In genomic region chr2:25264286-25264660, GRCm38 (mm10) we compare ENCODE assay signal across 8 mouse cellular contexts. TPM values are rescaled to one million over a fixed set of nuclear protein-coding genes. Genes with fewer than 3 reads are reported as not detected.
A peak's percentile ranks its signal among the peaks of the same experiment; 100 is the strongest.
DNase-seq lines count a peak whose midpoint lies in the region; ATAC-seq and TF ChIP-seq lines count a peak whose summit lies in the region.

No protein-coding gene starts in this region.

- H3K4me1 ChIP-seq in kidney, postnatal 0 days (replicated peaks; ENCODE audit: insufficient read depth, low read length), result peaks cover 32% of the 10 kb centered on the region
- H3K4me1 ChIP-seq in embryonic facial prominence, embryonic 14.5 days (ENCODE audit: control insufficient read depth, insufficient read depth, low read length), result peaks cover 21% of the 10 kb centered on the region
- peaks cover 41% of the 10 kb centered on the region for H3K4me1 ChIP-seq in limb, embryonic 10.5 days
- H3K4me1 ChIP-seq in neural tube, embryonic 15.5 days, result peaks cover 61% of the 10 kb centered on the region

- no peak for ATAC-seq in kidney, postnatal 0 days (replicated peaks; ENCODE audit: low FRiP score, low read depth)
- ATAC-seq in embryonic facial prominence, embryonic 14.5 days (ENCODE audit: low read depth), result no peak
- no peak for ATAC-seq in neural tube, embryonic 15.5 days (ENCODE audit: low FRiP score)

- H3K27ac ChIP-seq in kidney, postnatal 0 days, result 0 out of 2 replicates have a peak overlapping the region, but pooled peaks have one; percentile 43
- H3K27ac ChIP-seq in embryonic facial prominence, embryonic 14.5 days (replicated peaks; ENCODE audit: low read depth, low read length), result no peak overlapping the region
- H3K27ac ChIP-seq in limb, embryonic 10.5 days, result no peak overlapping the region
- no peak overlapping the region for H3K27ac ChIP-seq in neural tube, embryonic 15.5 days (replicated peaks)

- peaks cover 7% of the 10 kb centered on the region; the same call in 1 of the 2 replicates for H3K36me3 ChIP-seq in kidney, postnatal 0 days (ENCODE audit: insufficient read depth, low read length)
- peaks cover 9% of the 10 kb centered on the region; the same call in 1 of the 2 replicates for H3K36me3 ChIP-seq in embryonic facial prominence, embryonic 14.5 days (ENCODE audit: control insufficient read depth, insufficient read depth, low read length)
- peaks cover 14% of the 10 kb centered on the region for H3K36me3 ChIP-seq in limb, embryonic 10.5 days
- H3K36me3 ChIP-seq in neural tube, embryonic 15.5 days, result peaks cover 10% of the 10 kb centered on the region

- 78% methylated on average over 5 of the region's 5 CpGs for WGBS in kidney, postnatal 0 days
- 68% methylated on average over 5 of the region's 5 CpGs for WGBS in embryonic facial prominence, embryonic 14.5 days
- WGBS in limb, embryonic 10.5 days, result 69% methylated on average over 5 of the region's 5 CpGs
- WGBS in neural tube, embryonic 15.5 days, result 73% methylated on average over 5 of the region's 5 CpGs

- TF ChIP-seq CTCF in kidney, postnatal 0 days (IDR thresholded peaks at IDR 0.05; ENCODE audit: low read depth), result no peak

- H3K9ac ChIP-seq in kidney, postnatal 0 days (ENCODE audit: low read depth, low read length), result peak overlapping the region; percentile 75
- H3K9ac ChIP-seq in embryonic facial prominence, embryonic 14.5 days (ENCODE audit: low read depth, low read length), result 0 out of 2 replicates have a peak overlapping the region, but pooled peaks have one; percentile 2
- peak overlapping the region; percentile 78; the same call in 1 of the 2 replicates for H3K9ac ChIP-seq in neural tube, embryonic 15.5 days (replicated peaks)

- H3K4me3 ChIP-seq in kidney, postnatal 0 days (replicated peaks; ENCODE audit: low read depth, low read length), result peak overlapping the region; percentile 62; the same call in 1 of the 2 replicates
- H3K4me3 ChIP-seq in embryonic facial prominence, embryonic 14.5 days (ENCODE audit: low read depth, low read length), result no peak overlapping the region
- H3K4me3 ChIP-seq in limb, embryonic 10.5 days, result peak overlapping the region; percentile 85
- H3K4me3 ChIP-seq in neural tube, embryonic 15.5 days (replicated peaks), result peak overlapping the region; percentile 85

- no peaks in the 10 kb centered on the region for H3K27me3 ChIP-seq in kidney, postnatal 0 days (ENCODE audit: insufficient read depth, low read length)
- H3K27me3 ChIP-seq in embryonic facial prominence, embryonic 14.5 days (replicated peaks; ENCODE audit: control insufficient read depth, insufficient read depth, low read length), result peaks cover 16% of the 10 kb centered on the region
- H3K27me3 ChIP-seq in limb, embryonic 10.5 days (ENCODE audit: low read depth, poor library complexity, severe bottlenecking), result peaks cover 29% of the 10 kb centered on the region
- no peaks in the 10 kb centered on the region for H3K27me3 ChIP-seq in neural tube, embryonic 15.5 days (replicated peaks)

- no peak for DNase-seq in kidney, postnatal 0 days (ENCODE audit: low spot score)
- no peak for DNase-seq in kidney, postnatal 4 days
- DNase-seq in embryonic facial prominence, embryonic 14.5 days (ENCODE audit: low spot score), result no peak
- no peak for DNase-seq in limb, embryonic 10.5 days (ENCODE audit: low spot score)
- no peak for DNase-seq in thymus, postnatal 0 days (ENCODE audit: low spot score)
- no peak for DNase-seq in testis, postnatal 10 days (ENCODE audit: low spot score)
- DNase-seq in lung, postnatal 4 days, result no peak

- no peaks in the 10 kb centered on the region for H3K9me3 ChIP-seq in kidney, postnatal 0 days (replicated peaks; ENCODE audit: low read length)
- H3K9me3 ChIP-seq in embryonic facial prominence, embryonic 14.5 days (ENCODE audit: control insufficient read depth, low read length), result no peaks in the 10 kb centered on the region
- no peaks in the 10 kb centered on the region for H3K9me3 ChIP-seq in limb, embryonic 10.5 days (replicated peaks)
- H3K9me3 ChIP-seq in neural tube, embryonic 15.5 days (replicated peaks), result no peaks in the 10 kb centered on the region

- peak overlapping the region; percentile 99 for H3K4me2 ChIP-seq in kidney, postnatal 0 days (ENCODE audit: low read length)
- peak overlapping the region; percentile 98; the same call in 1 of the 2 replicates for H3K4me2 ChIP-seq in embryonic facial prominence, embryonic 14.5 days (ENCODE audit: low read depth, low read length)
- peak overlapping the region; percentile 100 for H3K4me2 ChIP-seq in neural tube, embryonic 15.5 days

RNA-seq across cellular contexts. Expression of gene Tprn, which starts 1.9 kb away (rescaled TPM):
- 17.1 and 18.0 TPM in 2 replicates for polyA plus RNA-seq in kidney, postnatal 0 days (2015; fragmentation: Nextera tagmentation; extraction: Ambion mirVana)
- 4.6 and 5.1 TPM in 2 replicates for polyA plus RNA-seq in embryonic facial prominence, embryonic 14.5 days (2014; fragmentation: Nextera tagmentation; extraction: Ambion mirVana)
- polyA plus RNA-seq in limb, embryonic 10.5 days (2016; fragmentation: Nextera tagmentation; extraction: Ambion mirVana), result 8.7 and 9.7 TPM in 2 replicates
- 14.8 and 16.3 TPM in 2 replicates for polyA plus RNA-seq in neural tube, embryonic 15.5 days (2015; fragmentation: Nextera tagmentation; extraction: Ambion mirVana)
- 10.2 and 12.6 TPM in 2 replicates for polyA plus RNA-seq in thymus, postnatal 0 days (2015; fragmentation: Nextera tagmentation; extraction: Ambion mirVana)

RNA-seq across cellular contexts. Expression of gene Ssna1, which starts 8.0 kb away (rescaled TPM):
- polyA plus RNA-seq in kidney, postnatal 0 days (2015; fragmentation: Nextera tagmentation; extraction: Ambion mirVana), result 172 TPM in 2 replicates
- polyA plus RNA-seq in embryonic facial prominence, embryonic 14.5 days (2014; fragmentation: Nextera tagmentation; extraction: Ambion mirVana), result 227 and 240 TPM in 2 replicates
- 235 and 243 TPM in 2 replicates for polyA plus RNA-seq in limb, embryonic 10.5 days (2016; fragmentation: Nextera tagmentation; extraction: Ambion mirVana)
- 177 and 183 TPM in 2 replicates for polyA plus RNA-seq in neural tube, embryonic 15.5 days (2015; fragmentation: Nextera tagmentation; extraction: Ambion mirVana)
- 322 and 323 TPM in 2 replicates for polyA plus RNA-seq in thymus, postnatal 0 days (2015; fragmentation: Nextera tagmentation; extraction: Ambion mirVana)

RNA-seq across cellular contexts. Expression of gene Anapc2, which starts 8.0 kb away (rescaled TPM):
- 79.4 and 84.0 TPM in 2 replicates for polyA plus RNA-seq in kidney, postnatal 0 days (2015; fragmentation: Nextera tagmentation; extraction: Ambion mirVana)
- polyA plus RNA-seq in embryonic facial prominence, embryonic 14.5 days (2014; fragmentation: Nextera tagmentation; extraction: Ambion mirVana), result 104 and 113 TPM in 2 replicates
- polyA plus RNA-seq in limb, embryonic 10.5 days (2016; fragmentation: Nextera tagmentation; extraction: Ambion mirVana), result 138 and 153 TPM in 2 replicates
- 125 and 129 TPM in 2 replicates for polyA plus RNA-seq in neural tube, embryonic 15.5 days (2015; fragmentation: Nextera tagmentation; extraction: Ambion mirVana)
- 71.5 and 80.6 TPM in 2 replicates for polyA plus RNA-seq in thymus, postnatal 0 days (2015; fragmentation: Nextera tagmentation; extraction: Ambion mirVana)

RNA-seq across cellular contexts. Expression of gene Tmem203, which starts 9.0 kb away (rescaled TPM):
- polyA plus RNA-seq in kidney, postnatal 0 days (2015; fragmentation: Nextera tagmentation; extraction: Ambion mirVana), result 42.6 and 46.7 TPM in 2 replicates
- polyA plus RNA-seq in embryonic facial prominence, embryonic 14.5 days (2014; fragmentation: Nextera tagmentation; extraction: Ambion mirVana), result 16.1 and 16.6 TPM in 2 replicates
- polyA plus RNA-seq in limb, embryonic 10.5 days (2016; fragmentation: Nextera tagmentation; extraction: Ambion mirVana), result 14.5 and 18.4 TPM in 2 replicates
- 17.5 and 17.7 TPM in 2 replicates for polyA plus RNA-seq in neural tube, embryonic 15.5 days (2015; fragmentation: Nextera tagmentation; extraction: Ambion mirVana)
- polyA plus RNA-seq in thymus, postnatal 0 days (2015; fragmentation: Nextera tagmentation; extraction: Ambion mirVana), result 43.1 and 47.4 TPM in 2 replicates

RNA-seq across cellular contexts. Expression of gene AL732309.1, which starts 17.6 kb away (rescaled TPM):
- 2.7 and 3.7 TPM in 2 replicates for polyA plus RNA-seq in kidney, postnatal 0 days (2015; fragmentation: Nextera tagmentation; extraction: Ambion mirVana)
- 4.5 and 6.1 TPM in 2 replicates for polyA plus RNA-seq in embryonic facial prominence, embryonic 14.5 days (2014; fragmentation: Nextera tagmentation; extraction: Ambion mirVana)
- 6.5 and 7.8 TPM in 2 replicates for polyA plus RNA-seq in limb, embryonic 10.5 days (2016; fragmentation: Nextera tagmentation; extraction: Ambion mirVana)
- 4.3 and 4.6 TPM in 2 replicates for polyA plus RNA-seq in neural tube, embryonic 15.5 days (2015; fragmentation: Nextera tagmentation; extraction: Ambion mirVana)
- polyA plus RNA-seq in thymus, postnatal 0 days (2015; fragmentation: Nextera tagmentation; extraction: Ambion mirVana), result 3.4 and 4.9 TPM in 2 replicates

Comparison
In these comparisons a context has a peak if more than half of its experiments do, and no peak if none do; other contexts are left out.
1. H3K9ac ChIP-seq: peak in every context shown above with its lines; median percentile 78 in neural tube, embryonic 15.5 days; 75 in kidney, postnatal 0 days; 2 in embryonic facial prominence, embryonic 14.5 days.